Mouse (Mus musculus): ENCODE measurements around the gene Cftr.

Cftr gene

DNA sequence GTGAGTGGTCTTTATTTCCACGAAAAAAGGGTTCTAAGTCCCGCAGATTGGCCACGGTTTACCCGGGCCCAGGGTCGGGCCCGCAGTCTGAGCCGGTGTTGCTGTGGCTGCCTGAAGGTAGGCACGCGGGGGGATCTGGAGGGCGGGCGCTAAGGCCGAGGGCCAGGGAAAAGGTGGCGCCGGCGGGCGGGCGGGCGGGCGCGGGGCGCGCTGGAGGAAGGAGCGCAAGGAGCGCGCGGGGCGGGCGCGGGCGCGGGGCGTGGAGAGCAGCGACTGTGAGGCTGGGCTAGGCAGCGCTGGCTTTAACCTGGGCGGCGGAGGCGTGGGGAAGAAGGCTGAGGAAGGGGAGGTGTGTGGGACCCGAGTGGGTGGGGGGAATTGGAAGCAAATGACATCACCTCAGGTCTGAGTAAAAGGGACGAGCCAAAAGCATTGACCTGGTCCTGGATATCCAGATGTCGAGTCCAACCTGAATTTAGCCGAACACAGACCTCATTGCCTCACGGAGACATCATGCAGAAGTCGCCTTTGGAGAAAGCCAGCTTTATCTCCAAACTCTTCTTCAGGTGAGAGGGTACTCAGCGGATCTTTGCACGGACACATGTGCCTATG lies at the start of gene Cftr:
Cftr (plus strand) TSS at position 377 of the 612 bp plus-strand sequence.
- peak in 1 of 2 experiments; percentile 21 for DNase-seq (ENCODE audit: low spot score in 2 of 2)

DNA sequence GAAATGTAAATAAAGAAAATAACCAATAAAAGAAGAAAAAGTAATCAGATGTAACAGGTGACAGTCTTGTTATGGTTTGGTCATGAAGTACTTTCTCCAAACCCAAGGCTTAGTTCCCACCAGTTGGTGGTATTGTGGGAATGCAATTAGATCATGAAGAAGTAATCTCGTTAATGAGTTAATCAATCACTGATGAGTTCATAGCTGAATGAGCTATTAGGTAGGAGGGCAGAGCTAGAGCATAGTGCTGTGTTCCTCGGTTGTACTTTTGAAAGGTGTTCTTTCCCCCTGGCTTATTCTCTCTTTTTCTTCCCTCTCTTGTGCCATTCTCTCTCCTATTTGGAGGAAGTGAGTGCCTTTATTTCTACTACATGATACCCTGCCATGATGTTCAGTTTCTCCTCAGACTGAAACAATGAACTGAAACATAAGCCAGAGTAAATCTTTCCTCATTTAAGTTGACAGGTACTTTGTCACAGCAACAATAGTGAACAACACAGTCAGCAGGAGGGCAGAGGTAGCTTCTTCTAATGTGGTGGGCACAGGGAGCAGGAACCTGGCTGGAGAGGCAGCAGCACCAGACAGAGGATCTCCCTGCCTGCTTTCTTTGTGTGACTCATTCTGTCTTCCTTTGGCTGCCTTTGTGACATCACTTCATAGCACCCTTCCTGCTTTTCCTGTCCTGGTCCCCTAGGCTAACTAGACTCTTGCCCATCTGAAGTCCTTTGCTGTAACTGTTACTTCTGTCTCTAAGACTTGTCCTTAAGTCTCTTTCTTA lies 43.1 kb upstream of the Cftr start:
- no peak for DNase-seq (ENCODE audit: low spot score in 2 of 2)

GRCm38 (mm10) chr6:18128059-18128458 lies 42.4 kb upstream of the Cftr start:
- no peak for DNase-seq (ENCODE audit: low spot score in 2 of 2)

- no peak for DNase-seq (ENCODE audit: low spot score in 2 of 2)
Observed at GRCm38 (mm10) chr6:18135246-18135645, 35.2 kb upstream of the Cftr start.

- DNase-seq (ENCODE audit: low spot score in 2 of 2) = no peak
Observed at GRCm38 (mm10) chr6:18153031-18153430, 17.5 kb upstream of the Cftr start.

DNA sequence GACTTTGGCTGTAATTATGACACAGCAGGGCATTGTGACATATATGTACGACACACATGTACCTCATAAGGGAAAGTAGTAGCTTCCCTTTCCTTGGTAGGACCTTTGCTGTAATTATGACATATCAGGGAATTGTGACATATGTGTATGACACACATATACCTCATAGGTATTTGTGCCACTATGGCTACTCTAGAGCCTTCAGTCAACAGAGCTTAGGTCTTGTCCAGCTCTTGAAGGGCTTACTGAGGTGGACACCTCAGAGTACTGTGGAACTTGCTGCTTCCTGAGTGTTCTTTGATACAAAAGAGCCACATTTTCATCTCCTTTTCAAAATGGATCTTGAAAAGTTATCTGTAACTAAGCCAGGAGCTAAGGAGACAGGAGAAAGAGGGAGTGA lies 869 bp upstream of the Cftr start:
- no peak for DNase-seq (ENCODE audit: low spot score in 2 of 2)

DNA sequence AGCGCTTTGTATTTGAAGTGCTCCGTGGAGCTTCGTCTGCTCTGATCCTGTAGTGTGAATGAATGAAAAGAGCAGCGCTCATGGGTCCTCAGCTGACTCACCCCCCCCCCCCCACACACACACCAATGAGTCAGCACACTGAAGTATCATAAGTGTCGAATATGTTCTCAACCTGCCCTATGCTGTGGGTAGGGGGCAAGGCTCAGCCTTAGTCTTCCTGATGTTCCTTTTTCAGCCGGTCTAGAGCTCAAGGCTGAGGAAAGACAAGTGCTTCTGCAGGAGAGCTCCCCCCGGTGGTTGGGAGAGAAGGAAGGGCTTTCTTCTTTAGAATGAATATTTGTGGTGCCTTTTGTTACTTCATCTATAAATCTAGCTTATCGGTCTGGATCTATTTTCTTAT lies 1.1 kb downstream of the Cftr start:
- DNase-seq (ENCODE audit: low spot score in 2 of 2) = peak; percentile 42 to 51

- no peak for DNase-seq (ENCODE audit: low spot score in 2 of 2)
Observed at GRCm38 (mm10) chr6:18177509-18177908, 7.0 kb downstream of the Cftr start.

- no peak for DNase-seq (ENCODE audit: low spot score in 2 of 2)
Observed at GRCm38 (mm10) chr6:18180665-18181064, 10.2 kb downstream of the Cftr start.

- DNase-seq (ENCODE audit: low spot score in 2 of 2) = no peak
Observed at GRCm38 (mm10) chr6:18182903-18183302, 12.4 kb downstream of the Cftr start.

DNA sequence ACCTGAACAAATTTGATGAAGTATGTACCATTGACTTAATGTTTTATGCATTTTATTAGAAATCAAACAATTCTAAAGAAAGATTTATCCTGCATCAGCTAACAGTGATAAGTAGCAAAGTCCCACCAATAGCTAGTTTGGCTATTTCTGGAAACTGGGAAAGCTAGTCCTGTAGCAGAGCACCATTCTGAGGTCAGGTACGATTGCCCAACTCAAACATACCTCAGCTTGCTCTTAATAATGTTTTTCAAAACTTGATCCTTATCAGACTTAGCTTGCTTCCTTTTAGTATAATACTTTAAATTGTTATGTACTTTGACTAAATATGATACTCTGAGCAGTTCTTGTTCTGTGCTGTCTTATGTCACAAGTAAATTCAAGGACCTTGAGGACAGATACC lies 50.2 kb downstream of the Cftr start:
- no peak for DNase-seq (ENCODE audit: low spot score in 2 of 2)

DNA sequence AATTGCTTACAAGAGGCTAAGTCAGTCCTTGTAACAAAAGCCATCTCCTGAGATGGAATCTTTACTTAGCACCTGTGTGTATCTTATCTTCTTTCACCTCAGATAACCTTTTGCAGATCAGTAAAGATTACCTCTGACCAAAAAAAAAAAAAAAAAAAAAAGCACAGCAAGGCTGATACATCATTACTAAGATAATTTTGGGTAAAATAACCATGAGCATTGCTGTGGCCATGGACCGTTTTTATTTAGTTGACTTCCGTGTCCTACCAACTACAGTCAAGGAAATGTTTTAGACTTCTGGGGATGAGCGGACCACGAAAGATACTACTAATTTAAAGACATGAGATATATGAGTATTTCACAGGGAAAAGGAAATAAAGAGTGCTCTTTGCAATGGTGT lies 52.7 kb downstream of the Cftr start:
- DNase-seq (ENCODE audit: low spot score in 2 of 2) = no peak

DNA sequence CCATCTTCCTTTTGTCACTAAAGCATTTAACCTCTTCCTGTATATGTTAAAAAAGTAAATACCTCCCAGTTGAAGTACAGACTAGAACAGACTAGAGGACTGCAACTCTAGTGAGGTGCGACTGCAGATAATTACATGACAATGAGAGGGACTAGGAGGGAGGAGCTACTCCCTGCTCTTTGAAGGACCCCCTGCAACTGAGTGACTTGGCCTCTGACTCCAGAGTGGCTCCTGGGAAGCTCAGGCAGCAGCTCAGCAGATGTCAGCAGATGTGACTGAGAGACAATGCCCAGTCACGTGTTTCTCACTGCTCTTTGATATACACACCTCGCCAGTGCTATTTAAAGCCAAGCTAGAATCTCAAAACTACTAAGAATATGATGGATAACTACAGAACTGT lies 54.7 kb downstream of the Cftr start:
- no peak for DNase-seq (ENCODE audit: low spot score in 2 of 2)

- DNase-seq (ENCODE audit: low spot score in 2 of 2) = no peak
Observed at GRCm38 (mm10) chr6:18246495-18246894, 76.0 kb downstream of the Cftr start.

DNA sequence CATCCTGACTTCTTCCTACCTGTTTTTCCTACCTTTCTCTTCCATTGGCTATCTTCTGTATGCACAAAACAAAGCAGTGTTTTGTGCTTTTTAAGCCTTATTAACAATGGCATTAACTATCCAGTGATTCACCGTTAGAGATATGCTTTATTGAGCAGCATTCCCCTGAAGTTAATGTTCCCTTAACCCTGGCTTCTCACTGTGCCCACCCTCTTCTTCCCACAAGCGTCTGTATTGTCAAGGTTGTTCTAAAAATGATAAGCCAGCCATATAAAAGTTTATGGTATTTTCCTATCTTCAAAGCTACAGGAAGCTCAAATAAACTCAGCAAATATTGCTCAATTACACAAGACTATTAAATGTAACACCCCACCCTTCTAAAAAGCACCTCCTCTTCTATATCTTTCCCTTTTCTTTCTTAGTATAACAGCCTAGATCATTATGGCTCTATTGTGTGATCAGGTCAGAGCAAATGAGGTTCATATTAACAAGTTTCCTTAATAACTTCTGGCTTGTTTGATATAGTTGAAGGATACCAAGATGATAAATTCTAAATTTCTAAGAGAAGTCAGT lies 77.5 kb downstream of the Cftr start:
- DNase-seq (ENCODE audit: low spot score in 2 of 2) = no peak

GRCm38 (mm10) chr6:18248464-18248863 lies 78.0 kb downstream of the Cftr start:
- DNase-seq (ENCODE audit: low spot score in 2 of 2) = no peak

DNA sequence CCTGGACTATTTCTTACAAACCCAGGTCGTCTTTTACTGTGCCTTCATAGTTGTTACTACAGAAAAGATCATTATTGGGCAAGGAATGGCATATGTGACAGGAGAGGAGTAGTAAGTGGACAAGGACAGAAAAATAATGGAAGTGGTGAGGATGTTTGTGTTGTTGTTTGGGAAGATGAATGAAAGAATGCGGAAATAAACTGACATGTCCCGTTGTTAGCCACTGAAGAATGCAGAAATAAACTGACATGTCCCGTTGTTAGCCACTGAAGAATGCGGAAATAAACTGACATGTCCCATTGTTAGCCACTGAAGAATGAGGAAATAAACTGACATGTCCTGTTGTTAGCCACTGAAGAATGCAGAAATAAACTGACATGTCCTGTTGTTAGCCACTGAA lies 84.1 kb downstream of the Cftr start:
- no peak for DNase-seq (ENCODE audit: low spot score in 2 of 2)

DNA sequence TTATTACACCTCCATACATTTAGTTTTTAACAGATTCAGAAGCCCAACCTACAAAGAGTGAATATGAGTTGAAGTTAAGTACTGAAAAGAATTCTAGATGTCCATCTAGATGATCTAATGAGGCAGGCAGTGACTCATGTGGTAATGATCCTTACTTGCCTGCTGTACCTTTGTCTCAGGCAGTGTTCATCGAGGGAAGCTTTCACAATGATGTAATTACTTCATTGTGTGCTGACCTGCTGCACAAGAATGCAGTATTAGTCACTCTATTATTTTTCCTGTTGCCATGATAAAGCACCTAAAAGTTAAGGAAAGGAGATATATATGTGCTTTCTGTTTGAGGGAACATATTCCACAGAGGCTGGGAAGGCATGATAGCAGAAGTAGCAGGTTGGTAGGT lies 100.5 kb downstream of the Cftr start:
- no peak for DNase-seq (ENCODE audit: low spot score in 2 of 2)

GRCm38 (mm10) chr6:18300781-18301180 lies 130.3 kb downstream of the Cftr start:
- DNase-seq (ENCODE audit: low spot score in 2 of 2) = no peak

- DNase-seq (ENCODE audit: low spot score in 2 of 2) = no peak
Observed at GRCm38 (mm10) chr6:18302105-18302504, 131.6 kb downstream of the Cftr start.

GRCm38 (mm10) chr6:18303228-18303627 lies 132.7 kb downstream of the Cftr start:
- no peak for DNase-seq (ENCODE audit: low spot score in 2 of 2)

DNA sequence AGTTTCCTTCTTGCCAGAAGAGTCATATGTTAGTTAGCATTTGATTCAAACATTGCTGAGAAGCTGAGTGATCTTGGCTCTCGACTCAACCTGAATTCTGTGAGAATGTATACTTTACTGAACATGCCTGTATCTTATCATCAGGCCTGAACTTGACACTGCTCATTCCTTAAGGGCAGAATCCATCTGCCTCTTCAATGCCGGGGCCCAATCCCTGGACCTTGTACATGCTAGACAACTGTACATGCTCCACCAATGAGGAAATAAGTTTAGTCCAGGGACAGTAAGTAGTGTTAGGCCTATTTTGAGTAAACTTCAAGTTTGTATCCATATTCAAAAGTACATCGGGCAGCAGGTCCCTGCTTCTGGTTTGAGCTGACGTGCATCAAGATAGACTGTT lies 134.6 kb downstream of the Cftr start:
- no peak for DNase-seq (ENCODE audit: low spot score in 2 of 2)

GRCm38 (mm10) chr6:18310983-18311382 lies 140.5 kb downstream of the Cftr start:
- no peak for DNase-seq (ENCODE audit: low spot score in 2 of 2)
